Mouse (Mus musculus) left cerebral cortex, adult 8-10 months (tissue): ENCODE measurements at regions not wholly inside any gene's neighbourhood (a gene's known extent, or its start where the extent isn't known, plus 50 kb on each side); places are given as distances from the start of the nearest gene placed in this dataset.

Experiments
- DNase-seq, 2 experiments: peaks; one replicate each; pipeline ENCODE4 v3.0.0; 2022; ENCODE audit warnings: low spot score in 2 of 2

GRCm38 (mm10) chr15:11774717-11775116 is 132.4 kb downstream of the Npr3 start:
- no peak for DNase-seq

- no peak for DNase-seq
Measured at GRCm38 (mm10) chr15:11770596-11770995, 136.5 kb downstream of the Npr3 start.

GRCm38 (mm10) chr15:11757963-11758362 is 149.1 kb downstream of the Npr3 start:
- no peak for DNase-seq

- no peak for DNase-seq
Measured at GRCm38 (mm10) chr15:11756786-11757185, 150.3 kb downstream of the Npr3 start.

GRCm38 (mm10) chr15:11753216-11753615 is 153.9 kb downstream of the Npr3 start:
- peak; percentile 18 to 22 for DNase-seq

- DNase-seq: no peak
Measured at GRCm38 (mm10) chr15:11750893-11751292, 156.2 kb downstream of the Npr3 start.

- no peak for DNase-seq
Measured at GRCm38 (mm10) chr15:11749509-11749908, 157.6 kb downstream of the Npr3 start.

- no peak for DNase-seq
Measured at GRCm38 (mm10) chr15:11748306-11748705, 158.8 kb downstream of the Npr3 start.

- DNase-seq: no peak
Measured at GRCm38 (mm10) chr15:11746754-11747153, 160.3 kb downstream of the Npr3 start.

- DNase-seq: no peak
Measured at GRCm38 (mm10) chr15:11745629-11746372, 161.3 kb downstream of the Npr3 start.

GRCm38 (mm10) chr15:11744903-11745302 is 162.2 kb downstream of the Npr3 start:
- no peak for DNase-seq

- no peak for DNase-seq
Measured at GRCm38 (mm10) chr15:11744296-11744695, 162.8 kb downstream of the Npr3 start.

GRCm38 (mm10) chr15:11742820-11743219 is 164.3 kb downstream of the Npr3 start:
- no peak for DNase-seq

GRCm38 (mm10) chr15:11742346-11742729 is 164.7 kb downstream of the Npr3 start:
- DNase-seq: no peak

GRCm38 (mm10) chr15:11741598-11742345 is 165.3 kb downstream of the Npr3 start:
- DNase-seq: no peak

- no peak for DNase-seq
Measured at GRCm38 (mm10) chr15:11737436-11738000, 169.6 kb downstream of the Npr3 start.

- DNase-seq: no peak
Measured at GRCm38 (mm10) chr15:11734639-11735265, 172.3 kb downstream of the Npr3 start.

GRCm38 (mm10) chr15:11729381-11729780 is 177.7 kb downstream of the Npr3 start:
- DNase-seq: no peak

GRCm38 (mm10) chr15:11725620-11726530 is 181.2 kb downstream of the Npr3 start:
- no peak for DNase-seq

- no peak for DNase-seq
Measured at GRCm38 (mm10) chr15:11720645-11721044, 186.4 kb downstream of the Npr3 start.
